Mouse (Mus musculus): ENCODE measurements around the gene Atoh1. TPM values are rescaled to one million over a fixed set of nuclear protein-coding genes. Genes with fewer than 3 reads are reported as not detected.

Gene Atoh1
- polyA plus RNA-seq (2012): not detected in 2 replicates

DNA sequence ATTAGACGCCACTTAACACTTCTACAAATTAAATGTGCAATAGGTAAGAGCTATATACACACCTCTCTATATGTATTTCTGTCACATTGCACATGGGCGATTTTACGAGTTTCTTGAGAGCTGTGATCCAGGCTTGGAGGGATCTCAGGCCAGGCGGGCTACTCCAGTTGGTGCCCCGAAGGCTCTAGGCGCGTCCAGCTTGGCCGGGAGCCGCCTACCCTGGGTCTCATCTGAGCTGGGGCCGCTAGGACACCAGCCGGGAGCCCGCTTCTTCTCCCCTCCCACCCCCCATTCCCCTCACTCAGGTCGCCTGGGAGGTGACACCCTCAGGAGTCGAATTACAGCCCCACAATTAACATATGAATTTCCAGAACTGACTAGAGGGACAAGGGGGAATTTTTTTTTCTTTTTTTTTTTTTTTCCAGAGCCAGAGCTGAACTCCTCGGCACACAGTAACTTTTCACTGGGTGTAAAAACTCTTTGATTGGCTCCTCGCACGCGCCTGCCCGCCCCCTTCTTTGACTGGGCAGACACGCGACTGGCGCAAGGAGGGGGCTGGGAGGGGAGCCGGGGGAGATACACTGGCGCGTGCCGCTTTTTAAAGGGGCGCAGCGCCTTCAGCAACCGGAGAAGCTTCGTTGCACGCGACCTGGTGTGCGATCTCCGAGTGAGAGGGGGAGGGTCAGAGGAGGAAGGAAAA lies at the start of gene Atoh1:
TSS of gene Atoh1 (plus strand) at position 627 of the 700 bp plus-strand sequence.
- TF ChIP-seq GATA1 (IDR thresholded peaks at IDR 0.05; ENCODE audit: low read length): no peak

DNA sequence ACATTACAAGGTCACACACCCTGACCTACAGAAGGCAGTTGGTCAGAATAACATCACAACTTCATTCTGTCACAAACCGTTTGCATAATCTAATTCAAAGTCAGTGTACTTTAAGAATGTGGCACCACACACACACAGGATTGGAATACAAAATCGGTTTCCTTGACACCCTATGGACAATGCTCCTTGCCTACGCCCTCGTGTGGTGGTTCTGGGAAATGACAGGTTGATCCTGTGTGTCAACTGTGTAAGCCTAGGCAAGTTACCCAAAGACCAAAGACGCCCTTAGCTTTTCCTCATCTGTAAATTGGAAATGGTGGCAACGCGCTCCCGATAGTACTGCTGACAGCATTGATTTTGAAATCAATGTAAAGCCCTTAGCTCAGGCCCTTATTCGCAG lies 45.0 kb upstream of the Atoh1 start:
- no peak for TF ChIP-seq GATA1 (IDR thresholded peaks at IDR 0.05; ENCODE audit: low read length)

DNA sequence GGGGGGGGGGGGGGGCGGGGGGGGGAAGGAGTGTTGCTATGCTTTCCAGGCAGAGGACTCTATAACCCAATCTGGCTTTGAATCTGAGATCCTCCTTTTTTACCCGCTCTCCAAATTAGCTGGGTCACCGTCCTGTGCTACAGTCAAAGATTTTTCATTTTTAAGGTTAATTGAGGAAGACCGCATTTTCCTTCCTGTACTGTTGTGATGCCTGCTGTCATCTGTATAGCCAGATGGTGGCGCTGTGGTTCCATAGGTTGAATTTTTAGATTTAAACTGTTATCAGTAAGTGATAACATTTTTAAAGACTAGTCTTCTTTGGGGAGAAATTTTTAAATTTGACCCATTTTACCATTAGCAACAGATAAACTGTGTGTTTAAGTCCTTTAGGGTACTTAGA lies 44.0 kb upstream of the Atoh1 start:
- no peak for TF ChIP-seq GATA1 (IDR thresholded peaks at IDR 0.05; ENCODE audit: low read length)

DNA sequence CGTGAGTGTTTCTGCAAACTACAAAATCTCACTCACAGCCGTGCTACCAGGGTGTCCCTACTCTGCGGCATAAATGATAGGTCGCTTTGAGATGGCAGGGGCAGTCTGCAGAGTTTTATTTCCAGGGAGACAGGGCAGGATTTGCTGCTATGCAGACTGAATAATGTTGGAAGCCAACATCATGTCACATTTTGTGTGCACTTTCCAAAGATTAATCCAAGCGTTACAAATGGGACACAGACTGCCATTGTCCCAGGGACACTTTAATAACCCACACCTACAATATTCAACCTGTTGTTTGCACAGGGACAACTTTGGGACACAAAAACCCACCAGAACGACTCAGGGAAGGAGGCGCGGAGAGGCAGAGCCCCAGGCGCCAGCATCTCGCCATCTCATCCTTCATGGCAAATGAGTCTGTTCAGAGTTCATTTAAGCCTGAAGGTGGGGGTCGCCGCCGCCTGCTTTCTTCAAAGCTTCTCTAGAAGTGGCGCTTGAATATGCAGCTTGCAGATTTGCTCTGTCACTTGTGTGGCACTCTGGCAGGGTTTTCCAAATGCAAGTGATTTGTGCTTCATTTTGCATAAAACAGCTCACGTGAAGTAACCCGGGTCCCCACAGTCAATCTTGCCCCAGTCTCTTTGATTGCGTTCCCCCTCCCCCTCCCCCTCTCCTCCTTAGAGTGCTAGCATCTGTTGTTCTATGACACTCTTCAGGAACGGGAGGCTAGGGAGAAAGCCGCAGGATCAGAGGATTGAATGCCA lies 40.6 kb upstream of the Atoh1 start:
- TF ChIP-seq GATA1 (IDR thresholded peaks at IDR 0.05; ENCODE audit: low read length): no peak

DNA sequence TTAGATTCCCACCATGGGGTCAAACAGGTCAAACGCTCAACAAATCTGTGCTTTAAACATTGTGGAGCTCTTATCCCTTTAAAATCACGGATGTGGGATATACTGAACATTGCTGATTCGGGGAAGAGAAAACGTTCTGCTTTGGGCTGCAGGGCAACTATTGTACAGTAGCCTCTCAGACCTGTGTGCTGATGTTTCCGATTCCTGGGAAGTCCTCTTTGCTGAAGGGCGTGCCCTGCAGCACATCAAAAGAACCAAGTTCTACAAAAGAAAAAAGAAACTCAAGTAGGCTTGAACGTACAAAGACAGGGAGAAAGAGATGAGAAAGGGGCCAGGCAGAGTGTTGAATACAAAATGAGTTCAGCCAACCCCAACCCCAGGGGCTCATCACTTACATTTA lies 34.2 kb upstream of the Atoh1 start:
- no peak for TF ChIP-seq GATA1 (IDR thresholded peaks at IDR 0.05; ENCODE audit: low read length)

DNA sequence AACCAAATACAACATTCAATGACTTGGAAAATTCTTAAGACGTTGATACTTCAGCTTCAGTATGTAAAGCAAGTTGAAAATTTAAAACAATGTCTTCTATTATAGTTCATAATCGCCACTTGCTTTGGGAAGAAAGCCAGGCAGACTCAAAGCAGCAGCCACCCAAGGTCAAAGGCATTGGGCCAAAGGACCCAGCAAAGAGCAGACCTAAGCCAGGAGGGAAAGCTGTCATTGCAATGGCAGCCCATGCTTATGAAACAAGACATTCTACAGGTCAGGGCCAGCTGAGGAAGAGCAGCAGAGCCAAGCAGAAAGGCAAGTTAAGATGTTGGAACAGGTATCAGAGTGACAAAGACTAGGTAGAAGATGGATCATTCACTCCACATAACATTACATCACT lies 25.3 kb upstream of the Atoh1 start:
- no peak for TF ChIP-seq GATA1 (IDR thresholded peaks at IDR 0.05; ENCODE audit: low read length)

DNA sequence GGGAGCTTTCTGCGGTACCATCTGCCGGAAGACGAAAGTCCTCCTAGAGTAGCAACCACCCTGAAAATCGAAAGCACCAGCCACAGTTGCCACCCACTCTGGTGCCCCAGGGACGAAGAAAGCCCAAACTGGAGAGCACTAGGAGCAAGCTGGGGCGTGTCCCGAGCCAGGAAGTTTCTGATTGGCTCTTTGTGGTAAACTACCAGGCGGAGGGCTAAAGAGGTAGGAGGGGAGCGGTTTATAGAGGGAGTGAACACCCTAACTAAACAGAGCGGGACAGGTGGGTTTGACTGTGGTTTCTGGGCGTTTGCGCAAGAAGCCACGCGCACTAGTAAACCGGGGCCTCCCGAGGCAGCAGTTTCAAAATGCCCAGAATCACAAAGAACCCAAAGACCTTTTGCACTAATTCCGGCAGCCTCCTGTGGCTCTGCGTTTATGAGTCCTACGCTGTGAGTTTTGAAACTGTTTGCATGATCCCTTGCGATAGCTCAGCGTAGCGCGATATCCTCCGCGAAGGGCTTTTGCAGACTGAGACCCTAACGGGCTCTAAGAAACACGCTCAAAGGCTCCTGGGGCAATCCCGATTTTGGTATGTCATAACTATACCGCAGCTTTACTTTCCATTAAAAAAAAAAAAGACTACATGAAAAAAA lies 1.0 kb upstream of the Atoh1 start:
- TF ChIP-seq GATA1 (IDR thresholded peaks at IDR 0.05; ENCODE audit: low read length): no peak

DNA sequence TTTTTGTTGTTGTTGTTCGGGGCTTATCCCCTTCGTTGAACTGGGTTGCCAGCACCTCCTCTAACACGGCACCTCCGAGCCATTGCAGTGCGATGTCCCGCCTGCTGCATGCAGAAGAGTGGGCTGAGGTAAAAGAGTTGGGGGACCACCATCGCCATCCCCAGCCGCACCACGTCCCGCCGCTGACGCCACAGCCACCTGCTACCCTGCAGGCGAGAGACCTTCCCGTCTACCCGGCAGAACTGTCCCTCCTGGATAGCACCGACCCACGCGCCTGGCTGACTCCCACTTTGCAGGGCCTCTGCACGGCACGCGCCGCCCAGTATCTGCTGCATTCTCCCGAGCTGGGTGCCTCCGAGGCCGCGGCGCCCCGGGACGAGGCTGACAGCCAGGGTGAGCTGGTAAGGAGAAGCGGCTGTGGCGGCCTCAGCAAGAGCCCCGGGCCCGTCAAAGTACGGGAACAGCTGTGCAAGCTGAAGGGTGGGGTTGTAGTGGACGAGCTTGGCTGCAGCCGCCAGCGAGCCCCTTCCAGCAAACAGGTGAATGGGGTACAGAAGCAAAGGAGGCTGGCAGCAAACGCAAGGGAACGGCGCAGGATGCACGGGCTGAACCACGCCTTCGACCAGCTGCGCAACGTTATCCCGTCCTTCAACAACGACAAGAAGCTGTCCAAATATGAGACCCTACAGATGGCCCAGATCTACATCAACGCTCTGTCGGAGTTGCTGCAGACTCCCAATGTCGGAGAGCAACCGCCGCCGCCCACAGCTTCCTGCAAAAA lies 496 bp downstream of the Atoh1 start:
- no peak for TF ChIP-seq GATA1 (IDR thresholded peaks at IDR 0.05; ENCODE audit: low read length)

DNA sequence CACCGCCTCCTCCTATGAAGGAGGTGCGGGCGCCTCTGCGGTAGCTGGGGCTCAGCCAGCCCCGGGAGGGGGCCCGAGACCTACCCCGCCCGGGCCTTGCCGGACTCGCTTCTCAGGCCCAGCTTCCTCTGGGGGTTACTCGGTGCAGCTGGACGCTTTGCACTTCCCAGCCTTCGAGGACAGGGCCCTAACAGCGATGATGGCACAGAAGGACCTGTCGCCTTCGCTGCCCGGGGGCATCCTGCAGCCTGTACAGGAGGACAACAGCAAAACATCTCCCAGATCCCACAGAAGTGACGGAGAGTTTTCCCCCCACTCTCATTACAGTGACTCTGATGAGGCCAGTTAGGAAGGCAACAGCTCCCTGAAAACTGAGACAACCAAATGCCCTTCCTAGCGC lies 1.1 kb downstream of the Atoh1 start:
- TF ChIP-seq GATA1 (IDR thresholded peaks at IDR 0.05; ENCODE audit: low read length): no peak

DNA sequence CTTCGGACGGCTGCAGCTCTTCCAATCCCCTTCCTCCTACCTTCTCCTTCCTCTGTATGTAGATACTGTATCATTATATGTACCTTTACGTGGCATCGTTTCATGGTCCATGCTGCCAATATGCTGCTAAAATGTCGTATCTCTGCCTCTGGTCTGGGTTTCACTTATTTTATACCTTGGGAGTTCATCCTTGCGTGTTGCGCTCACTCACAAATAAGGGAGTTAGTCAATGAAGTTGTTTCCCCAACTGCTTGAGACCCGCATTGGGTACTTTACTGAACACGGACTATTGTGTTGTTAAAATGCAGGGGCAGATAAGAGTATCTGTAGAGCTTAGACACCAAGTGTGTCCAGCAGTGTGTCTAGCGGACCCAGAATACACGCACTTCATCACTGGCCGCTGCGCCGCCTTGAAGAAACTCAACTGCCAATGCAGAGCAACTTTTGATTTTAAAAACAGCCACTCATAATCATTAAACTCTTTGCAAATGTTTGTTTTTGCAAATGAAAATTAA lies 1.6 kb downstream of the Atoh1 start:
- no peak for TF ChIP-seq GATA1 (IDR thresholded peaks at IDR 0.05; ENCODE audit: low read length)

DNA sequence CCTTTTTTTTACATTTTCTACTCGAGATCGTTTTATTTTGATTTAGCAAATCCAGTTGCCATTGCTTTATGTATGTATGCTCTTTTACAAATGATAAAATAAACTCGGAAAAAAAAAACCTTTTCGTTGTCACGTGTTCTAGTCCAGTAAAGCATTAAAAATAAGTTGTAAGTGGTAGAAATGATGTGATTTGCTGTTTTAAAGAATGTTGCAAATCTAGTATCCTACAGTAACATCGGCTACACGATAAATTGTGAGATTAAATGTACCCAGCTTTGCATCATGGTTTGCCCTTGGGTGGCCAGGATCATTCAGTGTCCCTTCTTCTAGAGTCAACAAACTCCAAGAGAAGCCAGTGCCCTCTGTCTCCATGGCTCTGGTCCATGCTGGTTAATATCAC lies 2.2 kb downstream of the Atoh1 start:
- no peak for TF ChIP-seq GATA1 (IDR thresholded peaks at IDR 0.05; ENCODE audit: low read length)

DNA sequence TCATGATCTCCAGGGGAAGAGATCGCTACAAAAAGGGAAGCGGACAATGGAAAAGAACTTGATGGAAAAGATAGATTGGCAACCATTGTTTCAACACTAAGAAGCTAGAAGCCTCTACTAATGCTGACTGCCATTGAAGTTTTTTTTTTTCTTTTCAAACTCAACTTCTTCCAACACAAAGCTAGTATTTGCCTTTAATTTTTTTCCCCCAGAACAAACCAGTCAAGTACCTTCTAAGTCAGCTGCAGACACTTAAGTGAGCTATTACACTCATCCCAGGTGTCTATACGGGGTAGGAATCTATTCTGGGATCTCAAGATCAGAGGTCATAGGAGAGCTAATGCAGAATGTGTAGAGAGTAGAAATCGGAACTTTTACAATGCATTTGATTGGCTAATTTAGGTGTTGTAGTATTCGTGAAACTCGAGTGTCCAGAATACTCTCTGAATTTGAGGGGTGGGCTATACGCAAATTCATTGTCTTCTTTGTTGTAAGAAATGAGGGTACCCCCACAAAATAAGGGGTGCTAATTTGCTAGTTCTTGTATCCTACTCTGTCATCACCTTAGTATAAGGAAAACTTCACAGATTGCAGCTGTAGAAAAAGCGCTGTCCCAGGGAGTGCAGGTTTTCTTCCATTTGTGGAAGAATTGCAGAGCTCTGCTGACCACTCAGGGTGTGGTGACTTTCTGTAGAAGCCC lies 2.8 kb downstream of the Atoh1 start:
- TF ChIP-seq GATA1 (IDR thresholded peaks at IDR 0.05; ENCODE audit: low read length): no peak

DNA sequence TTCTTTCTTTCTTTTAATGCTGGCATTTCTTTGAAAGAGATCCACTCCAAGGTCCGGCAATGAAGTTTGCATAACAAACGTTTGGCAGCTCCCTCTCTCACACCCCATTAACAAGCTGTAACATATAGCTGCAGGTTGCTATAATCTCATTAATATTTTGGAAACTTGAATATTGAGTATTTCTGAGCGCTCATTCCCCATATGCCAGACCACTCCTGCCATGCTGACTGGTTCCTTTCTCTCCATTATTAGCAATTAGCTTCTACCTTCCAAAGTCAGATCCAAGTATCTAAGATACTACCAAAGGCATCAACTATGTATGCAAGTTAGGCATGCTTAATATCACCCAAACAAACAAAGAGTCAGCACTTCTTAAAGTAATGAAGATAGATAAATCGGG lies 4.4 kb downstream of the Atoh1 start:
- TF ChIP-seq GATA1 (IDR thresholded peaks at IDR 0.05; ENCODE audit: low read length): no peak

DNA sequence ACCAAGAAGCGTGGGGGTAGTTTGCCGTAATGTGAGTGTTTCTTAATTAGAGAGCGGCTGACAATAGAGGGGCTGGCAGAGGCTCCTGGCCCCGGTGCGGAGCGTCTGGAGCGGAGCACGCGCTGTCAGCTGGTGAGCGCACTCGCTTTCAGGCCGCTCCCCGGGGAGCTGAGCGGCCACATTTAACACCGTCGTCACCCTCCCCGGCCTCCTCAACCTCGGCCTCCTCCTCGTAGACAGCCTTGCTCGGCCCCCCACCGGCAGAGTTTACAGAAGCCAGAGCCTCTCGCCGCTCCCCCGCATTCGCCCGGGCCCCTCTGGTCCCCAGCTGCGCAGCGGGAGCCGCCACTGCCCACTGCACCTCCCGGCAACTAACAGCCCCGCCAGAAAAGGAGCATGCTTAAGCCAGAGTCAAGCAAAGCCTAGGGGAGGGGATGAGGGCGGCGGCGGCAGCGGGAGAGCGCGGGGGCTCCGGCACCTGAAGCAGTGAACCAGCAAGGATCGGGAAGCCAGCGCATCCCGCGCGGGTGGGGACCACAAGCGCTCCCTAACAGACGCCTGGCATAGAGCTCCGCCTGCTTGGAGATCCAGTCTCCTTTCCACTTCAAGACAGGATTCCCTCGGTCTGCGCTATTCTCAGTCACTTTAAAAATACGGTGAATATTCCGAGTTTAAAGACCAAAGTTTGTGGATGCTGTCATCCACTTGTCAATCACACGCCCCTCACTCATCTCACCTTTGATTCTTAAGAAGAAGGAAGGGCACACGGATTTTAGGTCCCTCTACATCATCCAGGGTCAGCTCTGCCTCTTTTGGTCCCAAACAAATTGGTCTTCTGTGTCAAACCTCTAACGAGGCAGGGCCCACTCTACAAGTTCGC lies 5.8 kb downstream of the Atoh1 start:
- no peak for TF ChIP-seq GATA1 (IDR thresholded peaks at IDR 0.05; ENCODE audit: low read length)
